Mouse (Mus musculus) T-helper 17 cell (primary cell): Measurements from ENCODE around the gene Gm13275.
"Not testable (repeated sequence)": the region's sequence is repeated elsewhere in the genome, so short reads cannot be mapped to it uniquely, and the experiment has no call there.

Experiments used
- in situ Hi-C, 2 experiments: fragments of 300-600 bp; cut with MboI, MseI; formaldehyde crosslinking; loops; 1 replicate in 1 of 2; 2 replicates in 1 of 2; pipeline ENCODE4 v1.15.1; 2025; ENCODE audit warnings: high pct_unique_total_duplicates in 2 of 2

Gene Gm13275

GRCm38 (mm10) chr4:88793936-88794675 lies at the start of gene Gm13275:
Gene Gm13275, plus strand, starts transcription at chr4:88794487.
- in situ Hi-C loops = not testable (repeated sequence)

GRCm38 (mm10) chr4:88749926-88750325 lies 44.4 kb upstream of the Gm13275 start:
- in situ Hi-C loops = loop anchor here (5.0 kb wide), 1 partner anchor 37 kb away; the partner anchor contains the start of genes Gm13276 (in 2 of the 2) and Gm13277 (in 2 of the 2)

- in situ Hi-C loops = loop anchor here (5.0 kb wide), 1 partner anchor 32 kb away; the partner anchor contains the start of genes Gm13276 (in 2 of the 2) and Gm13277 (in 2 of the 2)
These were observed 39.4 kb upstream of the Gm13275 start, which contains the start of gene Gm13271 for GRCm38 (mm10) chr4:88754818-88755340. Gene Gm13271, plus strand, starts transcription at chr4:88754868.

GRCm38 (mm10) chr4:88756581-88757513 lies 37.4 kb upstream of the Gm13275 start:
- in situ Hi-C loops = not testable (repeated sequence)

- in situ Hi-C loops = not testable (repeated sequence)
These were observed 36.7 kb upstream of the Gm13275 start for GRCm38 (mm10) chr4:88757628-88758031.

GRCm38 (mm10) chr4:88758751-88759150 lies 35.5 kb upstream of the Gm13275 start:
- in situ Hi-C loops = not testable (repeated sequence)

GRCm38 (mm10) chr4:88759610-88760268 lies 34.5 kb upstream of the Gm13275 start, which contains the start of gene Gm13283:
Gene Gm13283, plus strand, starts transcription at chr4:88760119.
- in situ Hi-C loops = not testable (repeated sequence)

GRCm38 (mm10) chr4:88760431-88760830 lies 33.9 kb upstream of the Gm13275 start:
- in situ Hi-C loops = not testable (repeated sequence)

- in situ Hi-C loops = not testable (repeated sequence)
These were observed 32.5 kb upstream of the Gm13275 start for GRCm38 (mm10) chr4:88761776-88762175.

GRCm38 (mm10) chr4:88762341-88762740 lies 31.9 kb upstream of the Gm13275 start:
- in situ Hi-C loops = not testable (repeated sequence)

GRCm38 (mm10) chr4:88763384-88764018 lies 30.8 kb upstream of the Gm13275 start:
- in situ Hi-C loops = not testable (repeated sequence)

GRCm38 (mm10) chr4:88773534-88773933 lies 20.8 kb upstream of the Gm13275 start, which contains the start of gene Gm13290:
Gene Gm13290, plus strand, starts transcription at chr4:88773834.
- in situ Hi-C loops = loop anchor here in 1 of 2 experiments (5.0 kb wide), 1 partner anchor 34 kb away; the partner anchor contains the start of gene Gm13288

GRCm38 (mm10) chr4:88776622-88777021 lies 17.7 kb upstream of the Gm13275 start, which contains the start of gene Gm13289:
Gene Gm13289, plus strand, starts transcription at chr4:88776922.
- in situ Hi-C loops = not testable (repeated sequence)

- in situ Hi-C loops = not testable (repeated sequence)
These were observed 14.7 kb upstream of the Gm13275 start, which contains the start of gene Gm13272 for GRCm38 (mm10) chr4:88779550-88779949. Gene Gm13272, plus strand, starts transcription at chr4:88779850.

- in situ Hi-C loops = loop anchor here (10.0 kb wide), 2 partner anchors 84 to 744 kb away; no protein-coding TSS in a partner anchor
These were observed 14.0 kb upstream of the Gm13275 start for GRCm38 (mm10) chr4:88780320-88780719.

- in situ Hi-C loops = loop anchor here (10.0 kb wide), 2 partner anchors 83 to 743 kb away; no protein-coding TSS in a partner anchor
These were observed 12.5 kb upstream of the Gm13275 start, which contains the start of gene Ifnz for GRCm38 (mm10) chr4:88781831-88782230. Gene Ifnz, plus strand, starts transcription at chr4:88782131.

- in situ Hi-C loops = loop anchor here (10.0 kb wide), 2 partner anchors 82 to 742 kb away; no protein-coding TSS in a partner anchor
These were observed 12.0 kb upstream of the Gm13275 start for GRCm38 (mm10) chr4:88782335-88782734.

- in situ Hi-C loops = loop anchor here (5.0 to 10.0 kb wide), 3 partner anchors 33 to 739 kb away; partner anchors contain the start of gene Gm13271 (in 2 of the 2)
These were observed 8.9 kb upstream of the Gm13275 start, which contains the start of gene Gm13276 for GRCm38 (mm10) chr4:88785409-88785808. Gene Gm13276, plus strand, starts transcription at chr4:88785709.

- in situ Hi-C loops = loop anchor here (5.0 to 10.0 kb wide), 3 partner anchors 36 to 736 kb away; partner anchors contain the start of gene Gm13271 (in 2 of the 2)
These were observed 5.9 kb upstream of the Gm13275 start, which contains the start of gene Gm13277 for GRCm38 (mm10) chr4:88788402-88788801. Gene Gm13277, plus strand, starts transcription at chr4:88788632.
